Mouse (Mus musculus) frontal cortex, adult 2 months (tissue): ENCODE results near the gene Rnase11. TPM values are rescaled to one million over a fixed set of nuclear protein-coding genes. Genes with fewer than 3 reads are reported as not detected.
A peak's percentile ranks its signal among the peaks of the same experiment; 100 is the strongest.

Experiments used
- DNase-seq, 2 experiments: peaks; one replicate each; pipeline ENCODE4 v3.0.0; 2022; ENCODE audit warnings: low spot score in 1 of 2; ENCODE audit errors: extremely low spot score in 1 of 2
- polyA plus RNA-seq: library from polyadenylated mRNA; depleted of rRNA; stranded (reverse); fragments of >200 nt; gene quantifications from 2 replicates; pipeline ENCODE4 v1.2.3, GENCODE M21; 2012

The Rnase11 gene
- polyA plus RNA-seq, 1 experiment, result not detected

- DNase-seq, result peak in 1 of 2 experiments; percentile 84
Measured at GRCm38 (mm10) chr14:51082599-51083581, 32.9 kb upstream of the Rnase11 start.

- no peak for DNase-seq
Measured at GRCm38 (mm10) chr14:51081035-51081434, 31.1 kb upstream of the Rnase11 start.

DNA sequence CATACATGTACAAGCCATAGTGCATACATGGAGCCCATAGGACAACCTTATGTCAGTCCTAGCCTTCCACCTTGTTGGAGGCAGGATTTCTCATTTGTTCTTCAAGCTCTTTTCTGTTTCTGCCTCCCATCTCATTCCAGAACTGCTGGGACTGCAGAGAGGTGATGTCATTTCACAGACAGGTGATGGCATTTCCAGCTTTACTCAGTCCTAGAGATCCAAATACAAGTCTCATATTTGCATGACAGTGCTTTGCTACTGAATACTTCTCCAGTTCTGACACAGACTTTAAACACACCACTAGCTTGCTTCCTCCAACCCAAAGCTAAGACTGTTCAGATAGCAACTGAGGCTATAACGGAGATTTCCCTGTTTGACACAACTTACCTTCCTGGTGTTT, 29.2 kb upstream of the Rnase11 start:
- no peak for DNase-seq

GRCm38 (mm10) chr14:51074335-51074734, 24.4 kb upstream of the Rnase11 start, which contains the start of gene Olfr750:
Gene Olfr750, minus strand, starts transcription at chr14:51074435.
- no peak for DNase-seq

- DNase-seq, result peak in 1 of 2 experiments; percentile 16
Measured at GRCm38 (mm10) chr14:51069617-51070016, 19.7 kb upstream of the Rnase11 start.

- DNase-seq, result no peak
Measured at GRCm38 (mm10) chr14:51068956-51069355, 19.0 kb upstream of the Rnase11 start.

DNA sequence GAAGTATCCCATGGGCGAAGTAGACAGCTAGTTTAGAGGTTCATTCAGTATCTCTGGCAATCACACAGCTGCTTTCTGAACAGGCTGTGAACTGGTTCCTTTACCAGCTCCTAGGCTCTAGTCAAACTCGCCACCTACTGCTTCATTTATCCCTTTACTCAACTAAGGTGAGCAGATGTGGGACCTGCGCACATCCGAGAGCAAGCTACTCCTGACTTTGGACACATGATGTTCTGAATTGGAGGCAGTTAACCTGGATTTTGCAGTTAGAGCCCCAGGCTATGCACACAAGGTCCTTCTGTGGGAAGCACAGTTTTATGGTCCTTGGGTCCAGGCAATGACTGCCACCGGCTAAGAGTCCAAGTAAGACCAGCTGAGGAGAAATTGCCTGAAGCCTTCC, 10.8 kb upstream of the Rnase11 start:
- no peak for DNase-seq

DNA sequence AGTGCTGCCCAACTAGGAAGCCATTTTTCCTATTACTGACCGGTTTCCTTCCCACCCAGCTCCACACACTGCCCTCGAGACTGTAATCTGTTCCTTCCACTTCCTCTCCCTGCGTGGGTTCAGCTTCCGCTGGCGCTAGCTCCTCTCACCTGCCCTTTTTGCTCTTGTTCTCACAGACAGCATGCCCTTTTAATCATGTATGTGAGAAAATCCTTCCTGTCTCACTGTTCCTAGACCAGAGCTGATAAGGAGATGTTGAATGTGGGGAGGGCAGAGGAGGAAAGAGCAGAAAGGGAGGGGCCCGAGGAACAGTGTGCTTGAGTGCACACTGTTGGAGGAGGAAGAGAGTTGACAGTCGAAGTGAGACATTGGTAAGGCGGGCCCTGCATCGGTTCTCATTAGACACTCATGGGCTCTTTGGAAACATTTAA, 7.5 kb upstream of the Rnase11 start, which contains the start of gene Rnase12:
TSS of gene Rnase12 (minus strand) at position 261 of the 431 bp plus-strand sequence.
- DNase-seq, result no peak

DNA sequence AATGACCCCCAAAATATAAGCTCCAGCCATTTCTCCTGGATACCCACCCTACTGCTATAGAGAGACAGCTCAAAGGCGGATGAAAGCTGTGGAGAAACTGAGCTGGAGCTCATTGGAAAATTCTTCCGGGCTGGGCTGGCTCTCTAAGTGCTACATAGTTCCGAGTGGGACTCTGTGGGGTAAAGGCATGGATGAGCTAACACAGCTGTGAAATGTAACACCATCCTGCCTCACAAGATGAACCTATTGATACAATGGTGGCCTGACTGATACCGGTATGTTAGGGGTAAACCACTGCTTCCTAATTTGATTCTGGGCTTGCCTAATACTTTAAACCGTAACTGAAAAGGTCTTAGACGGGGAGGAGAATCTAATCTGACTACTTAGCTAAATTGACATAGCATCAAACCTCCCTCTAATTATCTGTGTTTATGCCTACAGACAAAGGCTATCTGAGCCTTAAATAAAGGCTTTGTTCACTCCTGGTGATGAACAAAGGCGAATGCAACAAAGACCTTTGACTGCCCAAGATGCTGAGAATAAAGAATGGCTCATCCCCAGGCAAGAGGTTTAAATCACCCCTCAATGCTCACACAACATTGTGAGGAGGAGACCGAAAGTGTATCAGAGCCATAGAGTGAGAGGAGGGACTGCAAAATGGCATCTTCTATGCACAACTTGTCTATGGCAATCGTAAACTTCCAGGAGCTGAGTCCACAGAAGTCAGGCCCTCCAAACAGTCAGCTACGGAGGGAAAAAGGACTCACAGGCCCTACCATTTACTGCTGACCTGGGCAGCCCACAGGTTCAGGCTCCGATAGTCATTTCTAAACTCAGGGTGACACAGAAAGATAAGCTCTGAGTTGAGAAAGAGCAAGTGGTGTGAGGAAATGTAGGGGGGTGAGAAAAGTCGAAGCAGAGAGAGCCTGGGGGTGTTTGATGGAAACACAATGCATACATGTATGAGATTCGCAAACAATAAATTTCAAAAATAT, 4.6 kb upstream of the Rnase11 start:
- no peak for DNase-seq

- no peak for DNase-seq
Measured at GRCm38 (mm10) chr14:51053176-51053575, 3.2 kb upstream of the Rnase11 start.

DNA sequence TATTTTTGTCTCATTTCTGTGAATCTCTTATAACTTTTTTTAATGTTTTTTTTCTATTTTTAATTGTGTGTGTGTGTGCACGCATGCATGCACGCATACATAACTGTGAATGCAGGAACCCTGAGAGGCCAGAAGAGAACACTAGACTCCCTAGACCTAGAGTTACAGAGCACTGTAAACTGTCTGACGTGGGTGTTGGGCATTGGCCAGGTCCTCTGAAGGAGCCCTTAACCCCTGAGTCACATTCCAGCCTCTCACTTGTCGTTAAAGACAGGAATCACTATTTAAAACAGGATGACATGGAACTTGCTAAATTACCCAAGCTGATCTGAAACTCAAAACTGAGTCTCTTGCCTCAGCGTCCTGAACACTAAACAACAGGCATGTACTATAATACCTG, 2.0 kb upstream of the Rnase11 start:
- no peak for DNase-seq

DNA sequence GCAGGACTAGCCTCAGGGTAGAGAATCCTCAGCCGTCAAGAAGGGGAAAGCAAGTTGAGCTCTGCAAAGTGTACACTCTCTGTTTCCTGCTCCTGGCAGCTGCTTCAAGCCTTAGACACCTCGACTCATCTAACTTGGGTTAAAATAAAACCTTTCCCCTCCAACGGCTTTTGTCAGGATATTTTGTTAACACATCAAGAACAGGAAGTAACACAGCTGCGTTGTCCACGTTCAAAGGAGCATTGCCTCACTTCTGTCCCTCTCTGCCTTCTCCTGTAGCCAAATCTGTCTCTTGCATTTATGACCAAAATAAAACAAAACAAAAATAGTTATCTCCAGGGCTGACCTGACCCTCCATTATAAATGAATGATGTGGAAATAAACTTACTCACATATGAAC, 2.1 kb downstream of the Rnase11 start:
- DNase-seq, result no peak

DNA sequence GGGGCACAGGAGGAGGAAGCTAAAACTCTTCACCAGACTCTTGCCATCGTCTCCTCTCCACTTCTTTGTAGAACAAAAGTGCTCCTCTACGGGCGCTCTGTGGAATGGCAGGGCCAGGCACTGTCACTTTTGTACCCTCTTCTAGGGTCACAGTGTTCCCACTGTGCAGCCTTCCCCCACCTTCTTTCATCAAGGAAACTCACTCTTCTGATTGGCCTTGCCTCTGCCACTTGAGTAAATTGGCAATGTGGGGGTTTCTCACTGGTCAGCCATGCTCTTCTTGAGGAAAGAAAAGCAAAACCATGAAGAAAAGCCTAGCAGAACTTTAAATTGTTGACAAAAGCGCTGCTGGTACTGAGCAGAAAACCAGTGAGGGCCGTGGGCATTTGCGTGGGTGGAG, 8.2 kb downstream of the Rnase11 start, which contains the start of gene Rnase9:
TSS of gene Rnase9 (minus strand) at position 101 of the 400 bp plus-strand sequence.
- DNase-seq, result no peak

- no peak for DNase-seq
Measured at GRCm38 (mm10) chr14:51036214-51036613, 13.7 kb downstream of the Rnase11 start.

- DNase-seq, result no peak
Measured at GRCm38 (mm10) chr14:51035206-51035605, 14.8 kb downstream of the Rnase11 start.

- no peak for DNase-seq
Measured at GRCm38 (mm10) chr14:51027387-51028155, 22.4 kb downstream of the Rnase11 start.

DNA sequence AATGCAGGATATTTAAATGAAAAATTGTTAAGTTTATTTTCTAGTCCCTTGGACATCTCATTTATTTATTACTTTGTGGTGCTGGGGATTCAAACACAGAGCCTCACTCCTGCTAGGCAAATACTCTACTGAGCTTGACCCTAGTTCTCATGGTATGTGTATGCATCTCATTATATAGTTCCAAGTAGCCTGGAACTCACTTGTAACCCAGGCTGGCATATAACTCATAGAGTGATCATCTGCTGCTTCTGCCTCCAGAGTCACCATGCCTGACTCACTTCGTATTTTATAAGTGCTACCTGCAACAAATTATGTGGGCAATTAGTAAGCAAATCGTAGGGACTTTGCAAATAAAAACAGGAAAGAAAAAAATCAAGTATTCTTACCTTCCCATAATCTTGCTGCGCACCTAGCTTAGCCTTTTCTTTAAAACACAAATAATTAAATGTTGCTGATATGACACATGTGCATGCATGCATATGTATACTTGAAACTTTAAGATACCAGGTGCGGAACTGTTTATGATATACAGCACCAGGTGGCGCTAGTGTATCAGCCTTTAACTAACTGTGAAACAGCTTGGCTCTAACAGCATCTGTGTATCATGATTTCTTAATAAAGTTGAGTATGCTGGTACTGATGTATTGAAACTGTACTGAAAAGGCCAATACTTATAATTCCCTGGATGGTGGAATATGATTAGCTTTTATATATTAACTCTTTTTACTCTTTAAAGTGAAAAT, 23.4 kb downstream of the Rnase11 start:
- DNase-seq, result peak; percentile 34 to 89

DNA sequence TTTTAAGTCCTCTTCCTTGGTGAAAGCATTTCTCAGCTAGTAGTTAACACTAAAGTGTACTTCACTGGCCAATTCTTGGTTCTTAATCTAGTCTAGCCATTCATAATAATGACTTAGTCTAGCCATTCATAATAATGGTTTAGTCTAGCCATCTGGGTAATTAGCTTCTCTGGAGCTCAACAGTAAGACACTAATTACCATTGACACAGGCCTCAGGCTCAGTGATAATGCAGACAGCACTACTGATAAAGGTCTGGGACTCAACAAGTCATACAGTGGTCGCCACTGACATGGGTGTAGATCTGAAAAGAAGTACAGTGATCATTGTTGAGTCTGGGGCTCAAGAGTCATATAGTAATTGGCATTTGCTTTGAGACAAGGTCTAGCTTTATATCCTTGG, 25.1 kb downstream of the Rnase11 start:
- no peak for DNase-seq

- DNase-seq, result no peak
Measured at GRCm38 (mm10) chr14:51023457-51023856, 26.5 kb downstream of the Rnase11 start.
